Mouse (Mus musculus) limb, embryonic 10.5 days (tissue): ENCODE measurements around the gene F830045P16Rik. TPM values are rescaled to one million over a fixed set of nuclear protein-coding genes. Genes with fewer than 3 reads are reported as not detected.
A peak's percentile ranks its signal among the peaks of the same experiment; 100 is the strongest.

Experiments used
- DNase-seq: peaks from one replicate; pipeline ENCODE4 v3.0.0-alpha.2; 2017; ENCODE audit warnings: low spot score
- H3K27ac ChIP-seq: fragments of 300-500 bp; sonication (generic); 2 replicates; pipeline ENCODE4 v1.5.1; 2016; ENCODE audit warnings: mild to moderate bottlenecking
- H3K27me3 ChIP-seq: fragments of 300-500 bp; sonication (generic); 2 replicates; pipeline ENCODE4 v1.6.1; 2016; ENCODE audit warnings: low read depth, mild to moderate bottlenecking; ENCODE audit not compliant: poor library complexity, severe bottlenecking
- H3K36me3 ChIP-seq: fragments of 300-500 bp; sonication (generic); 2 replicates; pipeline ENCODE4 v1.6.1; 2016; ENCODE audit warnings: mild to moderate bottlenecking, moderate library complexity
- H3K4me1 ChIP-seq: fragments of 300-500 bp; sonication (generic); 2 replicates; pipeline ENCODE4 v1.6.1; 2016
- H3K4me3 ChIP-seq: fragments of 300-500 bp; sonication (generic); 2 replicates; pipeline ENCODE4 v1.5.1; 2016; ENCODE audit warnings: mild to moderate bottlenecking, moderate library complexity
- H3K9me3 ChIP-seq: fragments of 300-500 bp; sonication (generic); replicated peaks from 2 replicates; pipeline ENCODE4 v1.6.1; 2016; ENCODE audit warnings: mild to moderate bottlenecking
- WGBS: fragments of 180-500 bp; shearing (Covaris S2); methylation state at CpG from one replicate; pipeline ENCODE4 v1.1.7; 2016; 5-methylcytosine and 5-hydroxymethylcytosine counted together
- polyA plus RNA-seq: library from polyadenylated mRNA; unstranded; fragments of >200 nt; fragmentation: Nextera tagmentation; extraction: Ambion mirVana; gene quantifications from 2 replicates; pipeline ENCODE4 v1.2.1, GENCODE M21; 2016

The F830045P16Rik gene
- polyA plus RNA-seq, 1 experiment from 2014 or later: not detected

DNA sequence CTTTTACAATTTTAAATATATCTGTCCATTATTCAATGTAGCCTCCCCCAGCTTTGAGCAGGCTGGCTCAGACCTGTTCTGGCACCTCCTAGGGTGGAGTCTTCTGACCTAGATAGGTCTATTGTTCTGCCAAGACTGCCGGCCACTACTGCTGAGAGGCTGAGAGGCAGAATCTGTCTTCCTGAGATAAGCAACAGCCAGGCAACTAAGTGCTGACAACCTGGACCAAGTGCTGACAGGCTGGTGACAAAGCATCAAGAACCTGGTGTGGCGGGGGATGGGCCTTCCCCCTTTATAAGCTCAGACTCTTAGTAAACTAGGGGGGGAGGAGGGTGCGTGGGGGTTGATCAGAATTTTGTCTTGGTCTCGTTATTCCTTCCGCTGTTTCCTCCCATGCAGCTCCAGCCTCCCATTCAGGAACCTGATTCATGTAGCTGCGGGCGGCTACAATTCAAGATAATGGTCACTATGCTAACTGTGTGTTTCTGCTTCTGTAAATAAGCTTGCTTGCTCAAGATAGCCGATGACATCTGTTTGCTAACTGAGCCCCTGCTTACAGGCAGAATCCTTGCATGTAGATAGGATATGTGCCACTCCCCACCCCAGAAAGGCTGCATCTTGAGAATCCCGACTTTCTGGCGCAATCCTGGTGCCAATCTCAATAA, 115.4 kb downstream of the F830045P16Rik start:
- no peaks in the 10 kb centered on the region for H3K27me3 ChIP-seq
- no peaks in the 10 kb centered on the region for H3K36me3 ChIP-seq
- no peak overlapping the region for H3K4me3 ChIP-seq
- H3K27ac ChIP-seq: no peak overlapping the region
- H3K4me1 ChIP-seq: peaks cover 11% of the 10 kb centered on the region
- H3K9me3 ChIP-seq: no peaks in the 10 kb centered on the region
- WGBS: 87% methylated on average over 10 of the region's 10 CpGs
- no peak for DNase-seq

DNA sequence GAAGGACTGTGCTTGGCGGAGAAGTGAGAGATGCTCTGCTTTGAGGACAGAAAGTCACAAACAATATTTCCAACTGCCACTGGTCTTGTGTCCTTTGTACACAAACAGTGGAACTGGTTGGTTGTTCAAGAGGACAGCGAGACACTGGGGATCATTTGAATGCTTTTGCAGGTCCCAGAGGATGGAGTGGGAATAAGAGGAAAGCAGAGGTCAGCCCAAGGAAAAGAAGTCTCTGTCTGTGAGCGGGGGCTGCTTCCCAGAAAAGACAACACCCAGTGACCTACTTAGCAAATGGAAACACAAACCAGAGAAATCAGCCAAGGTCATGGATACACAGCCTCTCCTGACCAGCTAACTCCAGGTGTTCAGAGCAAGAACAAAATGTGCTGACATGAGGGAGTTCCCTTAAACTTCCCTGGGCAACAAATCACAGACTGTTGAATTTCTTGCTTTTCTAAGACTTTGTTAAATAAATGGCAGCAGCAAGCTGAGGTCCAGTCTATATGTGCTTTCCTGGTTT, 117.0 kb downstream of the F830045P16Rik start:
- Histone ChIP-seq H3K27me3 (no peaks in the 10 kb centered on the region), H3K9me3 (no peaks in the 10 kb centered on the region), H3K4me3 (no peak overlapping the region), H3K4me1 (peaks cover 11% of the 10 kb centered on the region), H3K36me3 (no peaks in the 10 kb centered on the region), H3K27ac (peak overlapping the region; percentile 19; the same call in 1 of the 2 replicates)
- DNase-seq: no peak
- WGBS: 89% methylated on average over 3 of the region's 3 CpGs

DNA sequence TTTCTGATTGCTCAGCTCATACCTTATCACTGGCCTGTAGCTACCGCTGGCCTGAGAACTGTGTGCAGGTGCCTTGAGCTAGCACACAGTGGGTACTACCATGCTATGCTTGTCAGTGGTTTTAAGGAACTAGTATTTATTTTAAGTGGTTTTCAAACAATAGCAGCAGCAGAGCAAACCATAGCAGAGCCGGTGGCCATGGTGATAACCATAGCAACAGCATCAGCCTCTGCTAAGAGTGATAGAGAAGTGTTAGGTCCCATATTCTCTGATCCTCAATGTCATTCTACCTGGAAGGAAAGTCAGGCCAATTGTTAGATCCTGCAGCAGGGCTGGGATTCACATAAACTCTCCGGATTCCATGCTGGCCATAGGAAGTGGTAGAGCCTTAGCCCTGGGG, 121.8 kb downstream of the F830045P16Rik start:
- Histone ChIP-seq H3K36me3 (no peaks in the 10 kb centered on the region), H3K4me3 (no peak overlapping the region), H3K9me3 (no peaks in the 10 kb centered on the region), H3K27me3 (no peaks in the 10 kb centered on the region), H3K4me1 (peaks cover 7% of the 10 kb centered on the region), H3K27ac (no peak overlapping the region)
- DNase-seq: no peak
- WGBS: 90% methylated on average over 3 of the region's 3 CpGs

DNA sequence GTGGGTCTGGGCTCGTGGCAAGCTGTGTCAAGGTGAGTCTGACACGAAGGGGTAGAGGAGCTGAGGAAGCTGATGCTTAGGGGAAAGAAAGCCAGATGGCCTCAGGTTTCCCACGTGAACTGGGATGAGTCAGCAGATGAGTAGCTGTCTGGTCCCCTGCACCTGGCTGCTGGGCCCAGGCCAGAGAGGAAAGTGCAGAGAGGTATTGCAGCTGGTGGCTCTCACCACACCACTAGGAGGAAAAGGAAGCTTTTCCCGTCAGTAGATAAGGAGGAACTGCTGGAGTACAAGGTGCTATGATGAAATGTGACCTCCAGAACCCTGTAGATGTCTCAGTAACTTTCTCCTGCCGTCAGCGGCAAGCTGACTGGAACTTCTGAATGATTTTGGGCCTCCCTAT, 122.9 kb downstream of the F830045P16Rik start:
- Histone ChIP-seq H3K36me3 (no peaks in the 10 kb centered on the region), H3K4me3 (no peak overlapping the region), H3K9me3 (no peaks in the 10 kb centered on the region), H3K4me1 (no peaks in the 10 kb centered on the region), H3K27ac (no peak overlapping the region), H3K27me3 (no peaks in the 10 kb centered on the region)
- DNase-seq: no peak
- WGBS: 68% methylated on average over 6 of the region's 6 CpGs

DNA sequence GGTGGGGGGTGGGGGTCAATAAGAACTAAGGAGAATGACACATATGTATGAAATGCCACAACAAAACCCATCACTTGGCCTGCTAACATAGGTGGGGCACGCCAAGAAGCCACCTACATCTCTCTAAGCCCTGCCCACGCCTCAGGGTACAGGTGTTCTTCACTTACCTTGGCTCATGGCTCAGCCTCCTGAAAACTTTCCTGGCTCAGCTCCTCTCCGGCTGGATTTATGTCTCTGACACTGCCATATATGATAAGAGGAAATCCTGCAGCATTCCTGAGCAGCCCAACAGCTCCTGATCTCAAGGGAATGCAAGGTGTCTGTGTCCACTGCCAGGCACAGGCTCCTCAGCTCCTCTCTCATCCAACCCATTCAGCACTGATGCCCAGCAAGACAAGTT, 124.8 kb downstream of the F830045P16Rik start:
- Histone ChIP-seq H3K36me3 (no peaks in the 10 kb centered on the region), H3K27me3 (no peaks in the 10 kb centered on the region), H3K27ac (no peak overlapping the region), H3K9me3 (no peaks in the 10 kb centered on the region), H3K4me3 (no peak overlapping the region), H3K4me1 (no peaks in the 10 kb centered on the region)
- no peak for DNase-seq
- 77% methylated on average over 3 of the region's 3 CpGs for WGBS

DNA sequence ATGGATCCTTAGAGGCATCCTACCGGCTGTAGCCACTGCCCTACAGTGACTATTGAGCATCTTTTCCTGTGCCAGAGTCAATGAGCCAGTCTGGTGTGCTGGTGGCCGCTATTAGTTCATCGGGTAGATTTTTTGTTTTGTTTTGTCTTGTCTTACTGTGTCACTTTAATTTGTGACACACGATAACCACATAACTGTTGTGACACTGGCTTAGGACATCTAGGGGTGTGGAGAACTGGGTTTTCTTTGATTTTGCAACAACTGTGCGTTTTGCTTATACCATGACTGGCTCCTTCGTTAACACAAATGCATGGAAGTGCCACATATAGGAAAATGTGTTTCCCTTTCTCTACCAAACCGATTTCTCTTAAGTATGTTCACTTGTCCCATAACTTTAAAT, 126.1 kb downstream of the F830045P16Rik start:
- Histone ChIP-seq H3K4me1 (no peaks in the 10 kb centered on the region), H3K9me3 (no peaks in the 10 kb centered on the region), H3K4me3 (no peak overlapping the region), H3K36me3 (no peaks in the 10 kb centered on the region), H3K27ac (no peak overlapping the region), H3K27me3 (no peaks in the 10 kb centered on the region)
- 91% methylated on average over 7 of the region's 7 CpGs for WGBS
- no peak for DNase-seq

DNA sequence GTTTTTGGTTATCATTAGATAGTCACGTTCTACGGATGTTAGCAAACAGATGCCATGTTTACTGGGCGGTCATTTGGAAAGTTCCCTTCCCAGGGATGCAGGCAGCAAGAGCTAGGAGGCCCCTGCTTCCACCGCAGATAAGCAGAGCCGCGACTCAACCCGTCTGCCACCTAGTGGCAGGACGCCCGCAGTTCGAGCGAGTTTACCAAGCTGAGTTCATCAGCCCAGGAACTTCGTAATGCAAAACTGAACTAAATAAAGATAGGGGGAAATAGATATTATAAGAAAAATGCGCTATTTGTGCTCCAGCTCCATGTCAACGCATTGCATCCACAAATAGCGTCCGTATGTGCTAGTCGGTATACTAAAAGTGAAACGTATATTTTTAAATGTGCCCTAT, 127.9 kb downstream of the F830045P16Rik start:
- peak; percentile 78 for DNase-seq
- Histone ChIP-seq H3K36me3 (no peaks in the 10 kb centered on the region), H3K4me1 (no peaks in the 10 kb centered on the region), H3K27ac (no peak overlapping the region), H3K9me3 (no peaks in the 10 kb centered on the region), H3K4me3 (no peak overlapping the region), H3K27me3 (no peaks in the 10 kb centered on the region)
- WGBS: 25% methylated on average over 18 of the region's 18 CpGs

Other genes starting within 250 kb of the F830045P16Rik start
- gene Ckap2l, start 239.4 kb downstream of the F830045P16Rik start, polyA plus RNA-seq: 56.4 and 62.8 TPM in 2 replicates
- not detected in 2 replicates for gene Il1a, start 226.6 kb downstream of the F830045P16Rik start, polyA plus RNA-seq
- not detected in 2 replicates for gene Il1b, start 165.5 kb downstream of the F830045P16Rik start, polyA plus RNA-seq
- gene Sirpa, start 56.2 kb upstream of the F830045P16Rik start, polyA plus RNA-seq: 10.6 and 11.5 TPM in 2 replicates
- not detected in 2 replicates for gene Pdyn, start 163.2 kb upstream of the F830045P16Rik start, polyA plus RNA-seq